ENCODE assay signal across 7 mouse cellular contexts in the genomic region with DNA sequence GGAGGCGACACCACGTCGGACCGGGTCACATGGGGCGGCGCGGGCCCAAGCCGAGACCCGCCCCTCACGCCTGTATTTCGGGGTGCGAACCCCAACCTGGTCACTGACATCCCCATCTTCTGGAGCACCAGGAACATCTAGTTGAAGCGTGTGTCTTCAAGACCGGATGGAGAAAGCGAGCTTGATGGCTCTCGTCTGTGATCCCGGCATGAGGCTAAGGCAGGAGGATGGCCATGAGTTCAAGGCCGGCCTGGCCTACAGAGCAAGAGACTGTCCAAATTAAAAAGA. TPM values are rescaled to one million over a fixed set of nuclear protein-coding genes. Genes with fewer than 3 reads are reported as not detected.
DNase-seq lines count a peak whose midpoint lies in the region; ATAC-seq and TF ChIP-seq lines count a peak whose summit lies in the region.

No protein-coding gene starts in this region.

- H3K9ac ChIP-seq in lung, embryonic 15.5 days: peak overlapping the region; percentile 96
- peak overlapping the region; percentile 98 for H3K9ac ChIP-seq in forebrain, embryonic 11.5 days (ENCODE audit: low read length)
- peak overlapping the region; percentile 95 for H3K9ac ChIP-seq in liver, embryonic 14.5 days (replicated peaks)

- peak overlapping the region; percentile 70 for H3K4me2 ChIP-seq in lung, embryonic 15.5 days
- peak overlapping the region; percentile 86 for H3K4me2 ChIP-seq in forebrain, embryonic 11.5 days (ENCODE audit: low read depth, low read length, severe bottlenecking)
- H3K4me2 ChIP-seq in liver, embryonic 14.5 days (ENCODE audit: low read depth): peak overlapping the region; percentile 79

- H3K27me3 ChIP-seq in lung, embryonic 15.5 days: no peaks in the 10 kb centered on the region
- no peaks in the 10 kb centered on the region for H3K27me3 ChIP-seq in forebrain, embryonic 11.5 days (ENCODE audit: control insufficient read depth, insufficient read depth, low read length)
- H3K27me3 ChIP-seq in liver, embryonic 14.5 days (ENCODE audit: control insufficient read depth, insufficient read depth, low read length): no peaks in the 10 kb centered on the region
- no peaks in the 10 kb centered on the region for H3K27me3 ChIP-seq in small intestine, adult 2 months (ENCODE audit: control insufficient read depth, insufficient read depth, low read length)

- no peak for DNase-seq in lung, postnatal 14 days
- DNase-seq in forebrain, embryonic 11.5 days (ENCODE audit: low spot score): no peak
- peak in 1 of 3 experiments; percentile 52 for DNase-seq in liver, embryonic 14.5 days (ENCODE audit: low read depth in 3 of 3, low spot score in 3 of 3)
- no peak for DNase-seq in MN1 (ENCODE audit: low spot score)

- WGBS in lung, embryonic 15.5 days: 13% methylated on average over 18 of the region's 18 CpGs
- WGBS in forebrain, embryonic 11.5 days: 19% methylated on average over 18 of the region's 18 CpGs
- 14% methylated on average over 18 of the region's 18 CpGs for WGBS in liver, embryonic 14.5 days (ENCODE audit: insufficient replicate concordance)
- WGBS in small intestine, adult 2 months: 11% methylated on average over 18 of the region's 18 CpGs

- TF ChIP-seq CTCF in bone marrow macrophage, adult 2 months (IDR thresholded peaks at IDR 0.05; ENCODE audit: low read depth, low read length): no peak
- 0 out of 2 replicates have a peak, but pooled peaks have one; percentile 0 for TF ChIP-seq CTCF in liver, embryonic 14.5 days (IDR thresholded peaks at IDR 0.05; ENCODE audit: low read depth)
- no peak for TF ChIP-seq CTCF in small intestine, adult 2 months (IDR thresholded peaks at IDR 0.05; ENCODE audit: extremely low read depth, insufficient read length, insufficient replicate concordance, low read depth, low read length)

- no peaks in the 10 kb centered on the region for H3K36me3 ChIP-seq in lung, embryonic 15.5 days
- no peaks in the 10 kb centered on the region for H3K36me3 ChIP-seq in forebrain, embryonic 11.5 days (ENCODE audit: control insufficient read depth, insufficient read depth, low read length)
- H3K36me3 ChIP-seq in liver, embryonic 14.5 days (replicated peaks; ENCODE audit: control insufficient read depth, insufficient read depth, low read depth): no peaks in the 10 kb centered on the region
- no peaks in the 10 kb centered on the region for H3K36me3 ChIP-seq in small intestine, adult 2 months (ENCODE audit: control insufficient read depth, insufficient read depth, low read length)

- peaks cover 37% of the 10 kb centered on the region for H3K4me1 ChIP-seq in lung, embryonic 15.5 days
- peaks cover 18% of the 10 kb centered on the region for H3K4me1 ChIP-seq in bone marrow macrophage, adult 2 months (ENCODE audit: control insufficient read depth, insufficient read depth, low read length)
- peaks cover 8% of the 10 kb centered on the region; the same call in 1 of the 2 replicates for H3K4me1 ChIP-seq in forebrain, embryonic 11.5 days (replicated peaks; ENCODE audit: control insufficient read depth, insufficient read depth, low read length)
- peaks cover 22 to 26% of the 10 kb centered on the region in 2 experiments for H3K4me1 ChIP-seq in liver, embryonic 14.5 days (replicated peaks; ENCODE audit: control insufficient read depth in 2 of 2, insufficient read depth in 2 of 2, low read length in 1 of 2)
- H3K4me1 ChIP-seq in small intestine, adult 2 months (ENCODE audit: control insufficient read depth, insufficient read depth, insufficient read length, low read length): peaks cover 3% of the 10 kb centered on the region; the same call in 1 of the 2 replicates

- no peaks in the 10 kb centered on the region for H3K9me3 ChIP-seq in lung, embryonic 15.5 days
- no peaks in the 10 kb centered on the region for H3K9me3 ChIP-seq in forebrain, embryonic 11.5 days (ENCODE audit: control insufficient read depth, low read length)
- no peaks in the 10 kb centered on the region for H3K9me3 ChIP-seq in liver, embryonic 14.5 days (ENCODE audit: control insufficient read depth, low read length)

- TF ChIP-seq EP300 in liver, embryonic 14.5 days (IDR thresholded peaks at IDR 0.05; ENCODE audit: low read depth): no peak

- H3K27ac ChIP-seq in lung, embryonic 15.5 days: peak overlapping the region; percentile 96
- peak overlapping the region; percentile 81; the same call in 1 of the 2 replicates for H3K27ac ChIP-seq in bone marrow macrophage, adult 2 months (ENCODE audit: insufficient read depth, low read depth, low read length)
- H3K27ac ChIP-seq in forebrain, embryonic 11.5 days (ENCODE audit: low read depth, low read length): peak overlapping the region; percentile 77
- peak overlapping the region; percentile 90 for H3K27ac ChIP-seq in liver, embryonic 14.5 days
- peak overlapping the region; percentile 89; the same call in 1 of the 2 replicates for H3K27ac ChIP-seq in small intestine, adult 2 months (ENCODE audit: insufficient read depth, low read depth, low read length)

- ATAC-seq in lung, embryonic 15.5 days (ENCODE audit: borderline replicate concordance, extremely low read depth, low FRiP score, low TSS enrichment): no peak
- ATAC-seq in forebrain, embryonic 11.5 days (replicated peaks; ENCODE audit: low FRiP score): no peak; the same call in 1 of the 2 replicates
- no peak for ATAC-seq in liver, embryonic 14.5 days (ENCODE audit: insufficient read depth)

- H3K4me3 ChIP-seq in lung, embryonic 15.5 days: peak overlapping the region; percentile 92
- peak overlapping the region; percentile 90 for H3K4me3 ChIP-seq in bone marrow macrophage, adult 2 months (ENCODE audit: insufficient read depth, low read length)
- H3K4me3 ChIP-seq in forebrain, embryonic 11.5 days (ENCODE audit: low read depth, low read length): peak overlapping the region; percentile 70
- H3K4me3 ChIP-seq in liver, embryonic 14.5 days (ENCODE audit: insufficient read depth in 1 of 2, low read depth in 2 of 2, low read length in 2 of 2): peak overlapping the region; percentile 79
- peak overlapping the region; percentile 99 for H3K4me3 ChIP-seq in small intestine, adult 2 months (ENCODE audit: low read depth, low read length)

- TF ChIP-seq POLR2A in bone marrow macrophage, adult 2 months (IDR thresholded peaks at IDR 0.05; ENCODE audit: borderline replicate concordance, low read depth, low read length): no peak
- TF ChIP-seq POLR2A in small intestine, adult 2 months (IDR thresholded peaks at IDR 0.05; ENCODE audit: low read depth, low read length): no peak

RNA-seq across cellular contexts. Expression of a gene that starts 0.3 kb away (rescaled TPM):
- 4.1 and 5.6 TPM in 2 replicates for polyA plus RNA-seq in lung, embryonic 15.5 days (2015; fragmentation: Nextera tagmentation; extraction: Ambion mirVana)
- 50.3 and 55.6 TPM in 2 replicates for polyA plus RNA-seq in bone marrow macrophage, adult 2 months (2012; ENCODE audit: insufficient read depth, insufficient read length, missing spikeins)
- 5.0 and 7.3 TPM in 2 replicates for polyA plus RNA-seq in forebrain, embryonic 11.5 days (2014; fragmentation: Nextera tagmentation; extraction: Ambion mirVana)
- 14.5 and 18.9 TPM in 2 replicates for polyA plus RNA-seq in liver, embryonic 14.5 days (2012; rRNA removed)
- 2.5 and 3.1 TPM in 2 replicates for polyA plus RNA-seq in liver, embryonic 14.5 days (2014; fragmentation: Nextera tagmentation; extraction: Ambion mirVana)
- polyA plus RNA-seq in small intestine, adult 2 months (2012; rRNA removed): 23.9 and 44.8 TPM in 2 replicates
